Mouse (Mus musculus): ENCODE data around the gene Cldn17.

Gene Cldn17

DNA sequence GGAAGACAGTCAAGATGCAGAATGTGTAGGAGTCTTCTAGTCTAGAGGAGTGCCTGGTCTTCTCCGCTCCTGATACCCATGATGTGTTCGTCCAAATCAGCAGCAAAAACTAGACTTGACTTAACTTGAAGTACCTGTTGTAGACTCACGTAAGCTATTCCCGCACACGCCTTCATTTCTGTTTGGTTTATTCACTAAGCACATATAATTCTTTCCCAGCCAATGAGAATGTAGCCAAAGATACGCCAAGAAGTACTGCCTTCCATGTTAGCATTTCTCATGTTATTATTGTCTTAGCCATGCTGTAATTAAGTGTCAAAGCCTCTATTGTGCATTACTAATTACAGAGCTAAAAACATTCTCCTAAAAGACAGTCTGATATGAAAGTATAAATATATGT, at the start of gene Cldn17:
TSS of gene Cldn17 (minus strand) at position 101 of the 400 bp plus-strand sequence.
- no peak for DNase-seq

- peak; percentile 31 for DNase-seq
These were observed 35.7 kb upstream of the Cldn17 start for GRCm38 (mm10) chr16:88542488-88542887.

GRCm38 (mm10) chr16:88539841-88540487, 33.2 kb upstream of the Cldn17 start:
- DNase-seq: no peak

DNA sequence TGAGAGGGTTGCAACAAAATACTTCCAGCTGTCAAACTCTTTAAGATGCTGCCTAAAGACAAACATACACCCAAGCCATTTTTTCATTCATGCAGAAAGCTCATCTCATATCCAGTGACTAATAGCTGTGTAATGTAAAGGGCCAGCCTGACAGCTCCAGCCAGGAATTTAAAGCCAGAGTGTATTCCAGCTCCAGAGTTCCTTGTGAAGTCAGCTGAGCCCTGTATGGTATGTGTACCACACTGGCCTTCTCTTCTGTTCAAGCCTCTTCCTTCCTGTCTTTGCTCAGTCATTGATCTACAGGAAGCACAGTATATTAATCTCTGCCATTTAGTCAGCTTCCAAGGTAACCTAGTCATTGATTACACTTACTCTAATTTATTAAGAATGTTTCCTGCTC, 4.6 kb upstream of the Cldn17 start:
- DNase-seq: no peak

GRCm38 (mm10) chr16:88508150-88508549, 1.4 kb upstream of the Cldn17 start:
- DNase-seq: no peak

GRCm38 (mm10) chr16:88506338-88506737, 440 bp downstream of the Cldn17 start:
- no peak for DNase-seq

- DNase-seq: no peak
These were observed 18.7 kb downstream of the Cldn17 start for GRCm38 (mm10) chr16:88488096-88488495.

GRCm38 (mm10) chr16:88480011-88480774, 26.6 kb downstream of the Cldn17 start:
- no peak for DNase-seq

DNA sequence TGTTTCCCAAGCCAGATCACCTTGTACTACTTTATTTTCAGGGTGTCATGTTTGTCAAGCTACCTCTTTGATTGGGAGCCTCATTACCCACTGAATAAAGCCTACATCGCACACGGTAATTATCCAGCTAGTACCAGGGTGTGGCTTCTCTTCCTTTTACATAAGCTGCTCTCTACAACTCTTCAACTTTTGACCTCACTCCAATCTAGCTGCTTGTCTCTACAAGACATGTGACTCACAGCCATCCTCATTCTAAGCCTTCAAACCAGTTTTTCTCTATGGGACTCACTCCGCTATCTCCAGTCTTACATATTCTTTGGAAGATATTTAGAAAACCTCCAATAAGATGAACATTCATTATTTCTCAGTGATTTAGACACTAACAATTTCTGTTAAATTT, 43.5 kb downstream of the Cldn17 start:
- no peak for DNase-seq
